Mouse (Mus musculus): ENCODE results near the gene Pex10.
A peak's percentile ranks its signal among the peaks of the same experiment; 100 is the strongest.

Gene Pex10

DNA sequence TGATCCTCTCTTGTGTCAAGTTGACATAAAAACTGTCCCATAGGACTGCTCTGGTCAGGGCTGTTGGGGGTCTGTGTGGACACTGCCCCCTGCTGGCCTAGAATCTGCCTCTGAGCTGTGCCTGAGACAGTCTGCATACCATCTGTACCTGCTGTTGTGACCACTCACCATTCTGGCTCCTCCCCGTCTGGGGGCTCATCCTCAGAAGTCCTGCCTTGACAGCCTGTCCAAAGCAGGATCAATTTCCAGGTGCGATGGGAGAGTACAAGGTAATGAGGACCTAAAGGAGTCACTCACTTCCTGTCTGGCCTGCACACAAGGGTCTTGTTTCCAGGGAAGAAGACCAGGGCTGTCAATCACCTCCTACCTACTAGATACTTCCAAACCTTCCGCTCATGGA lies 27.7 kb downstream of the Pex10 start:
- no peak for DNase-seq

DNA sequence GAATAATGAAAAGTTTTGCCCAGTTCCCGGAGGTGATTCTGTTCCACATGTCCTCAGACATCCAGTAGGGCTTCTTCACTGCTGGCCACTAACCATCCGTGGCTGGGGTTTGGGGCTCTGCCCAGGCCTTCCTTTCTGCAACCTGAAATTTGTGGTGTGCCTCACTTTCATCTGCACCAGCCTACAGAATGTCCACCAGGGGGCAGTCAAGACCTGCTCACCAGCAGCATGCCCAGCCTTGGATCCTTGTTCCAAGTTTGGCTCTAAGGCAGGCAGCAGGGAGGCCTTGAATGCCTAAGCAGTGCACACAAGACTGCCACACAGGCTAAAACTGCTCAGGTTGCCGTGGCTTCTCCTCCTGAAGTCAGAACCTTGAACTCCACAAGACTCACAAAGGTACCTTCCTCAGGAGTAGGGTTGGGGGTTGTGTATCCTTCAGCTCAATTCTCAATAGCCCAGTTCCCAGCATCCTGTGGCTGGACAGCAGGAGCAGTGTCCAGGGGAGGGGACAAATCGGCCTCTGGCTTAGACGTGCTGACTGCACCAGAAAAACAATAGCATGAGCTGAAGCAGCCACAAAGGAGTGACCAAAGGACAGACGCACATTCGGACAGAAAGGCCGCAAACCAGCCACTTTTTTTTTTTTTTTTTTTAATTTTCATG lies 28.6 kb downstream of the Pex10 start:
- peak; percentile 90 for DNase-seq

DNA sequence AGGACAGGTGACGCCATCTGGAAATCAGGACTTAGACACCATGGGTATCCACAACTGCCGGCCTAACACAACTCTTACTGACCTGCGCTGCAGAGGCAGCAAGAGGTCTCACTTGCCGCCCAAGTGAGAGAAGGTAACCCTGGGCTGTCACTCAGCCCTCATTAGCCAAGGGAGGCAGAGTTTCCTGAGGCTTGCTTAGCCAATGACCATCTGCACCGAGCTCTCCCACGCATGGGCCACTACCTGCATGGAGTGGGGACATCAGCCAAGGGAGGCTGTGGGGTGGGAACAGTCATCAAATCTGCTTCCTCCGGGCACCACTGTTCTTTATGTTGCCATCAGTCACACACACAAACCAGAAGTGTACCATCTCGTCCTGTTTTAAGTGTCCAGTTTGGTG lies 29.2 kb downstream of the Pex10 start:
- DNase-seq: no peak

DNA sequence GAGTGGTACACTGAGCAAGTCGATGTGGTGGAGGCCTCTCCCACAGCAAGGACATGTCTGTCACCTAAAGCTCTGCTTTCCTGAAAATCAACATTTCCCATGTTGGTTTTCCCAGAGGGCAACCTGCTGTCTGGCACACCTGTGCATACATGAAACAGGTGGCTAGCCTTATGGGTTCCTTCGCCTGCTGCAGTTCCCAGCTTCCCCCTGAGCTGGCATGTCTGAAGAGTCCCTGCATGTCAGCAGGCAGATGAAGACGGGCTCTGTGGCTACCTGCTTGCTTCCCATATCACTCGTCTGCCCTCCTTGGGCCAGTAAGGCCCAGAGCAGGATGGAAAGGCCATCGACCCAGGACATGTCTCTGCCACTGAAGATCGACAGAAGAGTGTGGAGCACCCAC lies 30.6 kb downstream of the Pex10 start:
- DNase-seq: no peak

DNA sequence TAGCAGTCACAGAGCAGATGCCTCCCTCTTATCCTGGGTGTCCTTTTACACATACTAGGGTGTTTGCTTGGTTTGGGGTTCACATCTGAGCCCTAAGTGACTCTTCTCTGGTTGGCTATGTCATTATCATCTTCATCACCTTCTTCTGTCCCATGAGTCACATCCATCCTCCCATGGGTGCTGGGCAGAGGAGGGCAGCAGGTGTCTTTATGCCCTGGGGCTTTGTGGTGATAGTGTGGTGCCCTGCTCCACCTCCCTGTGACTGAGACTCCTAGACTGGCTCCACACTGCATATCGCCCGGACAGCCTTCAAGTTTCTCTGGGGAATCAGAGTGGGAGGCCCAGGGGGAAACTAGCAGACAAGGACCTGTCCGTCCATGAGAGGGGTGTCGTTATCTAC lies 31.8 kb downstream of the Pex10 start:
- no peak for DNase-seq

DNA sequence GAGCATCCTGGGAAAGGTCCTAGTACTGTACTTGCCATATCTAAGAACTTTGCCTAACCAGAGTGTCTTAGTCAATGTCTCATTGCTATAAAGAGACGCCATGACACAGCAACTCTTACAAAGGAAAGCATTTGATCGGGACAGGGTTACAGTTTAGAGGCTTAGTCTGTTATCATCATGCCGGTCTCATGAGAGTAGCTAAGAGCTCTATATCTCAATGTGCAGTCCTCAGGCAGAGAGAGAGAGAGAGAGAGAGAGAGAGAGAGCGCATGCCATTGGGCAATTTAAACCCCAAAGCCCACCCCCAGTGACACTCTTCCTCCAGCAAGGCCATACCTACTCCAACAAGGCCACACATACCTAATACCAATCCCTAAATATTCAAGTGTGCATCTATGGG lies 41.1 kb downstream of the Pex10 start:
- no peak for DNase-seq

DNA sequence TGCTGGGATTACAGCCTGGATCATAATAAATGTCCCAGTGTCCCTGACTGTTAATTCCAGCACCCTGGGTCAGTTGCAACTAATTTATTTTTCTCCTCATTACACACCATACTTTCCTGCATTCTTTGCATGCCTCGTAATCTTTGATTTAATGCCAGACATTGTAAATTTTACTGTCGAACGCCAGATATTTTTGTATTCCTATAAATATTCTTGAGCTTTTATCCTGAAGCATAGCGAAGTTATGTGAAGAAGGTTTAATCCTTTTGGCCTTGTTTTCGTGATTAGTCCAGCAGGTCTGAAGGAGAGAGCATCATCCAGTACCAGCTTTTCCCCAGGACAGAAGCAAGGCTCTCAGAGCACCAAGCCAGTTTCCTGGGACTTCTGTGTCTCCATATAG lies 42.7 kb downstream of the Pex10 start:
- DNase-seq: no peak

DNA sequence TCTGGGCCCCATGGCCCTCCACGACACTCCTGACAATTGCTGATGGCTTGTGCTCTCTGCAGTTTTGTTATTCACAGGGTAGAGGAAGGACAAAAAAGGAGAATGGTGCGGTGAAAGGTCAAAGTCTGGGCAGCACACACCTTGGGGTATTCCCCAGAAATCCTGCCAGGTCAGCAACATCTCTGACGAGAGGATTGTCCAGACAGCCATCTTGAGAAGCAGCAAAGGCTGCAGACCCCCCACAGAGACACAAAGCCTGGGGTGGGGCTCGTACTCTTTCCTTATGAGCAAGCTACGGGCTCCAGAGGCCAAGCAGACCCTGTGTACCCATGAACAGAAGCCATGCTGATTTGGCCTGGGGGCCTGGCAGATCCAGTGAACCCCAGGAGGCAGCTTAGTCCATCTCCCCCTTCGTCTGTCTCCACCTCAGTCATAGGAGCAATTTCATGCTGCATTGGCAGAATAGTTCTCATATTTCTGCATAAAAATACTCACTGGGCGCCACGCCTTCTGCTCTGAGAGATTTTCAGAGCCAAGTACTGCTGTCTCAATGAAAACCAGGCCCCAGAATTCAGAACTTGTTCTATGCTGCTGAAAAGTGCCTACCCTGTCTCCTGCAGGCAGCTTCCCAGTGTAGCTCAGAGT lies 47.1 kb downstream of the Pex10 start:
- peak; percentile 33 for DNase-seq

DNA sequence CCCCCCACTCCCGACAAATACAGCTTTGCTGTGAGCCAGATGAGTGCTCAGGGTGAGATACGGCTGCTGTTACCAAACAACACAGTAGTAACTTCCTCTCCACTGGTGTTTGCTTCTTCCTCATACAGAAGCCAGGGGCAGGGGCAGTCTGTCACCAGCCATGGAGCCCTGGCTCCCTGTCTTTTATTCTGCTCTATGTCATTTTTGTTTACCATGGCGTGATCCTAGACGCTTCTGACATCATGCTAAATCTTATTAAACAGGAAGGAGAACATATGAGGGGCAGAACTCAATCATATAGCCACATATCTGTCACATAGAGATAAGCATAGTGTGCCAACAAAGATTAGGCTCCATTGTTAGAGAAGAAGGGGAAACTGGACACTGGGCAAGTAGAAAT lies 49.8 kb downstream of the Pex10 start:
- no peak for DNase-seq

DNA sequence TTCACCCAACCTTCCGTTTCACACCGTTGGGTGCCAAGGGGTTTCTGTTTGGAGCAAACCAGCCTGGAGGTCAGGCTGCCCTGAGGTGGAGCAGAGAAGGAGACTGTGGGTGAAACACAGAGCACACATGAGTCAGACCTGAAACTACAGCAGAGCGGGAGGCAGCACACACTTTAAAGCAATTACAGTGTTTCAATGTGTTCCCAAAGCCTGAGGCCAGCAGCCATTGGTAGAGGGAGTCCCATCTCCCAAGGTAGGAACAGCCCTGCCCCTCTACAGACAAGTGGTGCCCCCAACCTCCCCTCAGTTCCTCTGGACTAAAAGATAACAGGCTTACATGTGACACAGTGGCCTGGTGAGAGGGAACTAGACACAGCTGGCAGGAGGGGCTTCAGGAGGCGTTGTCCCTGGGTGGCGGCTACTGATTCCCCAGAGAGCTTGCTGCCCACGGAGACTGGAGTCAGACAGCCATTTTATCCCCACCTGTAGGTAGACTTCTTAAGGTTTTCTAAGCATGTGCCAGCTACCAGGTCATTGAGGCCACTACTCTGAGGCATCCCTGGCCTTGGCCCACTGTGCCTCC lies 50.7 kb downstream of the Pex10 start:
- no peak for DNase-seq

DNA sequence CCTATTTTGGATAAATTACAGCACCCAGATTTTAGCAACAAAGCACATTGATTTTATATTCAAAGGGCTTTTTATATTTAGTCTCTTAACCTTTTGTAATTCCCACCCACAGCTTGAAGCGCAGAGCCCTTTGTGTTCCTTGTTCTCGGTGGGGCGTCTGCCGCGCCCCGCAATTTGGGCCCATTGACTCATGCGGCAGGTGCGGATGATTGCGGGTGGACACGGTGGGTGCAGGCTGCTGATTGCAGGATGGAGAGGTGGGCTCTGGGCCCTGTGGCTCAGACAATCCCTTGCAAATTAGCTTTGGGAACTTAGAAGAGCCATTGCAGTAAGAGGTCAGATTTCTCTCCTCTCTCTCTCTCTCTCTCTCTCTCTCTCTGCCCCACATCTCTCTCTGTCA lies 51.5 kb downstream of the Pex10 start:
- no peak for DNase-seq

DNA sequence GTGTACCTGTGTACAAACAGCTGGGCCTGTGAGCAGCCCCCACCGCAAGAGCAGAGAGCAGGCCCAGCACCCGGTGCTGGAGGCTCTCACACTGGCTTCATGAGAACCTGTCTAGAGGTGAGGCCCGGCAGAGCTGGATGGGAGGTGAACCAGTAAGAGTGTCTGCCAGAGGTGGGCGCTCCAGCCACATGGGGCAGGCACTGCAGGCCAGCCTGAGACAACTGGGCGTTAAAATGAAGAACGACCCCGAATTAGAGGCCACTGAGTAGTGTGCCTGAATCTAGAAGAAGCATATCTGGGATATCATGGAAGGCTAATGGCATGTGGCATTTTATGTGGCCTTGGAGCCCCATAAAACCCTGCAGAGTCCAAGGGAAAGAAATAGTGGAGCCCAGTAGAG lies 53.2 kb downstream of the Pex10 start:
- no peak for DNase-seq

DNA sequence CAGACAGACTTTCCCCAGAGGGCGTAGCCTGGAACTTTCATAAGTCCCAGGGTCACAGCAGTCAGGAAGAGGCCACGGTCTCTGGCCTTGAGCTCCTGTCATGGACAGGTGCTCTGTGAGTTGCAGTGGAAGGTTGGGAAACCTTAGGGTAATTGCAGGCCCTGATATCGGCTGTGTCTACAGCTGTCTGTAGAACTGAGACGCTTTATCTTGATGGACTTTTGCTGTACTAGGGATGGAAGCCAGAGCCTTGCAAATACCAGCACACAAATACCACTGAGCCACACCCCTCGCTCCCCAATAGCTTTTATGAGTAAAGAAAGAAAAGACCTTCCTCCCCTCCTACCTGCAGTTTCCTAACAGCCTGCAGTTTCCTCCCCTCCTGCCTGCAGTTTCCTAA lies 53.8 kb downstream of the Pex10 start:
- no peak for DNase-seq

DNA sequence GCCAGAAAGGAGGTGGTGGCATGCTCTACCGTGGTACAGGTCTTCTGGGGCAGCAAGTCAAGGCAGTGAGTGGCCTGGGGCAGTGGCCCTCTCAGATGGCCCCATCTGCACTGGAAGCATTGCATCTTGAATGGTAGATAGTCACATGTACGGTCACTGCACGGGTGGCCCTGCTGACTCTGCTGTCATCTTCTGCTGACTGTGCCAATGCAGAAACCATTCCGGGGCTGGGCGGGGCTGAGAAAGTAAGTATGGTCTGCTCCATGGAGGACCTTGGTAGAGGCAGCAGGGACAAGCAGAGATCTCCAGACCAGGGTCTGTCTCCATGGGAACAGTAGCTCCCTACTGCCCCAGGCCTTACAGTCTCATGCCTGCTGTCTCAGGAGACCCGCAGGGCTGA lies 54.4 kb downstream of the Pex10 start:
- no peak for DNase-seq

Data from right cerebral cortex, adult 18-20 months (tissue).